Mouse (Mus musculus) right cerebral cortex, adult 2 months (tissue): Measurements from ENCODE around the gene Cic.
"Not testable (repeated sequence)": the region's sequence is repeated elsewhere in the genome, so short reads cannot be mapped to it uniquely, and the experiment has no call there.

Experiments used
- DNase-seq, 2 experiments: peaks; one replicate each; pipeline ENCODE4 v3.0.0; 2021 to 2022; ENCODE audit warnings: low spot score in 2 of 2

Cic gene

DNA sequence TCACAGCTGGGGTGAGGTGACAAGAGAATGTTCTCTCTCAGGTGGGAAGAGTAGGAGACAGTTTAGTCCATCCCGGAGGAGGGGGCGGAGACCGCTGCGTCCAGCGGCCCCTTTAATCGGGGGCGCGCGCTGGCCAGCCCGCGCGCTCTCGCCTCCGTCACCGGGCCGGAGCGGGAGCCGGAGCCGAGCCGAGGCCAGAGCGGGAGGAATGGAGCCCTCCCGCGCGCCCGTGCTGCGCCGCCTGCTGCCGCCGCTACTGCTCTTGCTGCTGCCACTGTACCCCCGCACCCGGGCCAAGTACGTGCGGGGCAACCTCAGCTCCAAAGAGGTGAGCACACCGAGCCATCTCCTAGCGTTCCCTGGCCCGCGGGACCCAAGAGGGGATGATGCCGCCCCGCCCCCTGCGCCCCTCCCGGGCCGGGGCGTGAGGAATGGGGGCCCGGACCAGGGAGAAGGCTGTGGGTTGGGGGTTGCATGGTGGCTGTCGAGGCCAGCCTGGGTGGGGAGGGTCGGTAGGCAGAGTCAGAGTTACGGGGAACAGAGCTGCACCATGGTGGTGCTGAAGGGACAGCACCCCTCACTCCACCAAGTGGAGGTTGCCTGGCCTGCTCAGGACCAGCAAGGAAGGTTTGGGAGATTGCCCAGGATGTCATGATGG is 38.6 kb downstream of the Cic start, which contains the start of gene Tmem145:
TSS of gene Tmem145 (plus strand) at position 151 of the 658 bp plus-strand sequence.
- DNase-seq = peak in 1 of 2 experiments; percentile 43

DNA sequence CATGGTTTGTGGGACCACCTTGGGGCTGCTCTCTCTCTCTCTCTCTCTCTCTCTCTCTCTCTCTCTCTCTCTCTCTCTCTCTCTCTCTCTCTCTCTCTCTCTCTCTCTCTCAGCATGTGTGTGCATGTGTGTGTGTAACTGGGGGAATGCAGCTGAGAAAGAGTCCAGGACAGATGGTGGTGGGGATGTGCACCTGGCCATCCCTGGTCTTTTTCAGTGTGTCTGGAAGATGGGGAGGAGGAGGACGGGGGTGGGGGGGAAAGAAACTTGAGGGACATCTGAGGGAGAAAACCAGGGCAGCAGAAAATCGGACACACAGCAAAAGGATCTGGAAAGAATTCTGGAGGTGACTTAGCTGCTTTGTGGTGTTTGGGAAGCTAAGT is 39.1 kb downstream of the Cic start:
- no peak for DNase-seq

DNA sequence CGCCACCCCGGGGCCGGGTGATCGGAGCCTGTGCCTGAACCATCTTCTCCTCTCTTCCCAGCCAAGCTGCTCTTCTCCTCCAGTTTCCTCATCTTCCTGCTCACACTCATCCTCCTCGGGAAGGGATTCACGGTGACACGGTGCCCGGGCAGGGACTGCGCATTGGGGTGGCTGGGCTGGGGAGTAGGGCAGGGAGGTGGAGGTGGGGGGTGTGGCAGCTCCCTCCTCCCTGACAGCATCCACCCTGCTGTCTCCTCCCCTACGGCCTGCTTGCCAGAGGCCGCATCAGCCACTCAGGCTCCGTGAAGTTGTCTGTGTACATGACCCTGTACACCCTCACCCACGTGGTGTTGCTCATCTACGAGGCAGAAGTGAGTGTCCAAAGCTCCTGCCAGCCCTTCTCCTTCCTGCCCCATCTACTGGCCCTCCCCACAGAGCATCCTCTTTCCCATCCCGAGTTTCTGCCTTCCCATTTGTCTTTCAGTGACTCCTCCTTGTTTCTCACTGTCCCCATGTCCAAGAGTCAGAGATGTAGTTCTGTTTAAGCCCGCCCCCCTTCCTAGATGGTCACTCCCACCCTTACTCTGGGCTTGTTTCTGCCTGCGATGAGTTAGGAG is 41.3 kb downstream of the Cic start:
- no peak for DNase-seq

DNA sequence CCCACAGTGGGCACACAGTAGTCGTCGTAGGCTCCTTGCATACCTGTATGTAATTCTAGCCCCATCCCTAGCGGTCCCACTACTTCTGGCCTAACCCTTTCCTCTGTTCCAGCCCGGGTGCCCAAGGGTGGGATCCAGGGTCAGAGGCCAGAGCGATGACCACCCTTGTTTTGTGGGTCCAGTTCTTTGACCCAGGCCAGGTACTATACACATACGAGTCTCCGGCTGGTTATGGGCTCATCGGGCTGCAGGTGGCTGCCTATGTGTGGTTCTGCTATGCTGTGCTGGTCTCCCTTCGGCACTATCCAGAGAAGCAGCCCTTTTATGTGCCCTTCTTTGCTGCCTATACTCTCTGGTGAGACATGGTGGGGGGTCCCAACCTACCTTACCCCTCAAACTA is 41.9 kb downstream of the Cic start:
- no peak for DNase-seq

DNA sequence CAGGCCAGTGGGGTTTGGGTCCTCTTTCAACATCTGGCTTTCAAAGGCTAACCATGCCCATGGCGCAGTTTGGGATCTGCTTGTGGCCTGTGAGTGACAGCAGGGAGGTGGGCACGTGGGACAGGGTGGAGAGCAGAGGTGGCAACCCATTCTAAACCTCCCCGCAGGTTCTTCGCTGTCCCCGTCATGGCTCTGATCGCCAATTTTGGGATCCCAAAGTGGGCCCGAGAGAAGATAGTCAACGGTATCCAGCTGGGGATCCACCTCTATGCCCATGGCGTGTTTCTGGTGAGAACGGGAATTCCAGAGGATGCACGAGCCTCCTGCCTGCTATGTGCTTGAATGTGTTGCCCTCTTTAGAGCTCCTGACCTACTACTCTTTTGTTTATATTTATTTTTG is 43.7 kb downstream of the Cic start:
- DNase-seq = no peak

DNA sequence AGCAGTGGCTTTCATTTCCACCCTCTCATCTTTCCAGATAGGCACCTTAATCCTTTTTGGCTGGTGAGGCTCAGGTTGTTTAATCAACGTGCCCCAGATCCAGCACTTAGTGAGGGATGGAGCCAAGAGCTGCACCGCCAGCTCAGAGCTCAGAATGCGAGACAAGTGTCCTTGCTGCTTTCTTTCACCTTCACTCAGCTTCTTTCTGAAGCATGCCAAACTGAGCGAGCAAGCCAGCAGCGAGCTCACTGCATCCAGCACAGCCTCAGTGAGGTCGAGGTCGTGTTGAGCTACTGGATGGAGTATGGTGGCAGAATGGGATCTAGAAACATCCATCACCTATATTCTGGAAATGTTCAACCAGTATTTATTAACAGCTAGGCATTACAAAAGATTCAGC is 45.8 kb downstream of the Cic start:
- DNase-seq = no peak

DNA sequence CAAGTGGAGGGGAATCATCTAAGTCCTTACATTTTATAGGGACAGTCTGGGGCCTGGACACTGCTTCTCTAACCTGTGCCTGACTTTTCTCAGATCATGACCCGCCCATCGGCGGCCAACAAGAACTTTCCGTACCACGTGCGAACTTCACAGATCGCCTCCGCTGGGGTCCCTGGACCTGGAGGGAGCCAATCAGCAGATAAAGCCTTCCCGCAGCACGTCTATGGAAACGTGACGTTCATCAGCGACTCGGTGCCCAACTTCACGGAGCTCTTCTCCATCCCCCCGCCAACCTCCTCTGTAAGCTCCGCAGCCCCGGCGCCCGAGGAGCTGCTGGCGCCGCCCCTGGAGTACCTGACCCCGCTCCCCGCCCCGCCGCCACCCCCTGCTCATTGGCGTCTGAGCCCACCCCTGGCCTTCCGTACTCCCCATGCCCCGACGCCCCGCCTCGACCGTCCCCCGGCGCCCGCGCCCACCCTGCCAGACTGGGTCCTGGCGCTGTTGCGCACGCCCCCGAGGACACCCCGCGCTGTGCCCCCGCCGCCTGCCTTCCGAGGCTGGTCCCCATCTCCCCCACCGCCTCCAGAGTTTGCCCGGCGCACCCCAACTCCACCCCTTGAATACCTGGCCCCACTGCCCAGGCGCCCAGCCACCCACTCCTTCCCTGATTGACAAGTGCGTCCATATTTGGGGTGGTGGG is 47.3 kb downstream of the Cic start:
- DNase-seq = no peak

DNA sequence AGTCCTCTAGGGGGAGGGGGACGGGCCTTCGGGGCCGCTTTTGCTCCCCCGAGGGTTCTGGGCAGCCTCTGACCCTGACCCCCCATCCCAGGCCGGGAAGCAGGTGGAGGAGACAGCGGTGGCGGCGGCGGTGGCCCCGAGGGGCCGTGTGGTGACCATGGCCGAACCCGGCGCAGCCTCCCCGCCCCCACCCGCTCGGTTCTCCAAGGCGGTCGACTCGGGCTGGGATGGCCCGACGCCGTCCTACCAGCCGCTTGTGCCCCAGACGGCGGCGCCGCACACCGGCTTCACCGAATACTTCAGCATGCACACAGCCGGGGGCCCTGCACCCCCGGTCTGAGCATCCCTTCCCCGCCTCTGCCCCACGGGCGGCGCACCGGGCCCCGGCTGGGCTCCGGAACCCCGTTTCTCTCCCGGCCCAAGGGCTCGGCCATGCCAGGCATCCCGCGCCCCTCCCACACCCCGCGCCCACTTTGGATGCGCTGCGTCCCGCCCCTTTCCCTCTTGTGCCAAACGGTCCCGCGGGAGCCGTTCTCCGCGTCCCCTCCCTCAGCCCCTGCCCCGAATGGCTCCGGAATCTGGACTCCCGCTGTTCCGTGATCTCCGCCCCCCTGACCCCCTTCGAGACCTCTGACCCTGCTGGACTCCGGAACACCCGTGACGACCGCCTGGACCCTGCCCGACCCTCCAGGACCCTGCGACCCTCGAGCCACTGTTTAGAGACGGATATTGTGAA is 48.0 kb downstream of the Cic start:
- no peak for DNase-seq

DNA sequence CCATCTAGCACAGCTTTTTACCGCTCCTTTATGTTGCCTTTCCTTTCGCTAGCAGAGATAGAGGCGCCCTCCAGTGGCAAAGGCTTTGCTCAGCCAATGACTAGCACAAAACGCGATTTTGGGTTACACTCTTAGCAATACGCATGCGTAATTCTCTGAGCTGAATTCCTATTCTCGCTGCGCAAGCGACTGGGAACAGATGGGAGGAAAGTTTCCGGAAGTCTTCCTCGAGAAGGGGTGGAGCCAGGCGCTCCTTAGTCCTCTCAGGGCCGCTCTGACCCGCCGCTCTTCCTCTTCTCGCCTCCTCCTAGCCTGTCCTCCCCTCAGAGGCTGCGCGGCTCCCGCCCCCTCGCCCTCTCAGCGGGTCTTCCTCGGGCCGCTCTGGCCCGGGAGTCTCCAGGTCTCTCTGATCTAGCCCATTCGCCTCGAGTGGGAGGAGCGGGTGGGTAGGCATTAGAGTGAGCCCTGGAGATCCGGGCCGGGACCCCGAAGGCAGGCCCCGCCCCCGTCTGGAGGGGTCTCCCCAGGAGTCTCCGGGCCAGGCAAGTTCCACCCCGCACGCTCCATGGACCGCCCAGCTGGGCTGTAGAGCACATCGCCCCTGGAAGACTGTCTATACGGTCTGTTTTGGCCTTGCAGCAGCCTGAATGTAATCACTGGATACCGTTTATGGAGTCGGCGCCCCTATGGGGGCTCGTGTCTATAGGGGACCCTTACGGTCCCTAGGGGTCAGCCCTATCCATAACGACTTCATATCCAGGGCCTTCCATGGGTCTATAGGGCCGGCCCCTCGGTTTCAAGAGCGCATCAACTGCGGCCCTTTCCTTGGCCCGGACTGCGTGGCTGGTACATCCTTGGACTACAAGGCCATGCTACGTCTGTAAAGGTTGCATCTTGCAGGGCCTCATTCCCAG is 49.3 kb downstream of the Cic start, which contains the start of gene Megf8:
TSS of gene Megf8 (plus strand) at position 633 of the 914 bp plus-strand sequence.
- DNase-seq = peak; percentile 98 to 99

DNA sequence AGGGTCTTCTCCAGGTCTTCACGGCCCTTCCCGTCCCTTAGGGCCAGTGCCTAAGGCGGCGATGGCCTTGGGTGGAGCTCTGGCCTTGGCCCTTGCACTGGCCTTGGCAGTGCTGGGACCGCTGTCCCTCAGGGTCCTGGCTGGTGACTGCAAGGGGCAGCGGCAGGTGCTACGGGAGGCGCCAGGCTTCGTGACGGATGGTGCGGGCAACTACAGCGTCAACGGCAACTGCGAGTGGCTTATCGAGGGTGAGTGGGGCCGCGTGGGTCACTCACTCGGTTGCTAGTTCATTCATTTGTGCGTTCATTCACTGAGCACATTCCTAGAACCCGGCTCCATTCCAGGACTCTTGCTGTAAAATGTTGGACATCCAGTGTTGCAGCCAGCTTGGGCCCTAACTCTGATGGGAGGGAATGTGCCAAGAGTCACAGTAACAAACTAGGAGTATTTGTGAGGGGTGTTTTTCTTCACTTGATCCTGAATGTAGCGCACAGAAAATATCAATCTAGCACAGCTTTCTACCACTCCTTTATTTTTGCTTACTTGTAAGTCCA is 50.0 kb downstream of the Cic start:
- DNase-seq = peak in 1 of 2 experiments; percentile 38

DNA sequence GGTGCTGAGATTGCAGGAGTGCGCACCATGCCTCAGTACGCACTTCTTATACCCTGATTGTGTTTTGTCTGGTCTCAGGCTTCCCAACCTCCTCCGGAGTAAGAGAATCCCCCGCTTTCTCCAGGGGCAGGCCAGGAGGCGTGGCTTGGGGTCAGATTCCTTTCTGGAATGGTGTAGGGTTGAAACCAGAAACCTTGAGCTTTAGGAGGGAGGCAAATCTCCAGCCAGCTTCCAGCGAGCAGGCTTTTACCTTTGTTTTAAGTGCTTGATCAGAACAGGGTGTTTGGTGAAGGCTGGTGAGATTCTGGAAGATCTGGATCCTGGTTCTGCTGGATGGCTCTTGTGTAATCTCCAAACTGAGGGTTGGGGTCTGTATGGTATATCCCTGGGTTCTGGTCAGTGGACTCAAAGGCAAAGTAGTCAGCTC is 54.6 kb downstream of the Cic start:
- DNase-seq = no peak

DNA sequence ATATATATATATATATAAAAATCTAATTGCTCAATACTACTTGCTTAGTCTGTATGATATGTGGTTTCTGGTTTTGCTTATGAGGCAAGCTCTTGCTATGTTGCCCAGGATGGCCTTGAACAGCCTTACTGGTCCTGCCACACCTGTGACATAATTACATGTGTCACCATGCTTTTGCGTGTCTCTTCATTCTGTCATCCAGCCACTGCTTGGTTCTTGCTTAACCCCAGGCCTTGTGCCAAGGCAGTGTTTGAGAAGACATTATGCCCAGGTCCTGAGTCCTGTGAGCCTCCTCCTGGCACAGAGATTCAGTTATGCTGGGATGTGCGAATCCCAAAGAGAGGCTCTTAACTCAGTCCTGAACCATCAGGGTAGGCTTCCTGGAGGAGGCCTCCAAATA is 55.7 kb downstream of the Cic start:
- no peak for DNase-seq

DNA sequence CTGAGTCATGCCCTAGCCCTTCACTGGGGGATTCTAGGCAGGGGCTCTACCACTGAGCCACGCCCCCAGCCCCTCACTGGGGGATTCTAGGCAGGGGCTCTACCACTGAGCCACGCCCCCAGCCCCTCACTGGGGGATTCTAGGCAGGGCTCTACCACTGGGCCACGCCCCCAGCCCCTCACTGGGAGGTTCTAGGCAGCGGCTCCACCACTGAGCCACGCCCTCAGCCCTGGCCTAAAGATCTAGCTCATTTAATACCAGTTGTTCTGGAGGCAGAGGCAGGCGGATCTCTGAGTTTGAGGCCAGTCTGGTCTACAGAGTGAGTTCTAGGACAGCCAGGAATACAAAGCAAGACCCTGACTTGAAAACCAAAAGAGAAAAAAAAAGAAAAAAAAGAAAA is 57.9 kb downstream of the Cic start:
- not testable (repeated sequence) for DNase-seq

DNA sequence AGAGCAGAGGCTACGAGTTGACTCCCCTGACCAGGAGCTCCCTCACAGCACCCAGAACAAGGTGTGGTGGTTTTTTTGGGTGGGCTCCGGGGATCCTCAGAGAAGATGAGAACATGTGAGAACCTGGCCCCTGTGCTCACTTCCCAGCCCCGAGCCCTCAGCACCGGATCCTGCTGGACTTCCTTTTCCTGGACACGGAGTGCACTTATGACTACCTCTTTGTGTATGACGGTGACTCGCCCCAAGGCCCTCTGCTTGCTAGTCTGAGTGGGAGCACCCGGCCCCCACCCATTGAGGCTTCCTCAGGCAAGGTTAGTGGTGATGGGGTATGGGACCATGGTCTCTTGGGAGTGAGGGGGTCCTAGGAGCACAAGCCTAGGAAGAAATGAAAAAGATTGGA is 58.7 kb downstream of the Cic start:
- DNase-seq = no peak

DNA sequence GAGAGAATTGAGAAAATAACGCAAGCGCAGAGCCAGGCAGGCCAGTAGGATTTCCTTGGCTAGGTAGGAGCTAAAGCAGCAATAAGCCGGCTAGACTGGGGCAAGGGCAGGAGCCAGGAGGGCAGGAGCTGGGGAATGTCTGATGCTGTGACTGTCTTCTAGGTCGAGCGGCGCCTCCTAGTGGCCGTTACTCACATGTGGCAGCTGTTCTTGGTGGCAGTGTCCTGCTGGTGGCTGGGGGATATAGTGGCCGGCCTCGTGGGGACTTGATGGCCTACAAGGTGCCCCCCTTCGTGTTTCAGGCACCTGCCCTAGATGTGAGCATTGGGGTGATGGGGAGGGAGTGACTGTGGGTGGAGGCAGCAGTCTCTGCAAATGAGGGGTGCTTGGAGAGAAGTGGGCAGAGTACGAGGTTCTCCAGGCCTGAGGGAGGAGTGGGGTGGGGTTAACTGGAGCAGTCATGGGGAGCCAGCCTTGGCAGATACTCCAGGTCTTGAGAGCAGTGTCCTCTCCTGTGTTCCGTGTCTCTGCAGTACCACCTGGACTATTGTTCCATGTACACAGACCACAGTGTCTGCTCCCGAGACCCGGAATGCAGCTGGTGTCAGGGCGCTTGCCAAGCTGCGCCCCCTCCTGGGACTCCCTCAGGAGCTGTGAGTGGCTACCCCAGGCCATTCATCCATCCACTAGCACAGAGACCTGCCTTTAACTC is 66.2 kb downstream of the Cic start:
- peak; percentile 56 to 64 for DNase-seq

DNA sequence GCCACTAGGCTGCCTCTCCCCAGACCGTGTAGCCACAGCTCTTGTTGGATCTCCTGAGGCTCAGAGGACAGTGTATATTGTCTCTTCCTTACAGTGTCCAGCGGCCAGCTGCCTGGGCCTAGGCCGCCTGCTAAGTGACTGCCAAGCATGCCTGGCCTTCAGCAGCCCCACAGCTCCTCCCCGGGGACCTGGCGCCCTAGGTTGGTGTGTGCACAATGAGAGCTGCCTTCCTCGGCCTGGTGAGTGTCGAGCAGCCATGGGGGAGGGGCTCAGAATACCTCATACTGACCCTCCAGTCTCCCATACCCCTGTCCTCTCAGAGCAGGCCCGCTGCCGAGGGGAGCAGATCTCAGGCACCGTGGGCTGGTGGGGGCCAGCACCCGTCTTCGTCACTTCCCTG is 67.0 kb downstream of the Cic start:
- no peak for DNase-seq

DNA sequence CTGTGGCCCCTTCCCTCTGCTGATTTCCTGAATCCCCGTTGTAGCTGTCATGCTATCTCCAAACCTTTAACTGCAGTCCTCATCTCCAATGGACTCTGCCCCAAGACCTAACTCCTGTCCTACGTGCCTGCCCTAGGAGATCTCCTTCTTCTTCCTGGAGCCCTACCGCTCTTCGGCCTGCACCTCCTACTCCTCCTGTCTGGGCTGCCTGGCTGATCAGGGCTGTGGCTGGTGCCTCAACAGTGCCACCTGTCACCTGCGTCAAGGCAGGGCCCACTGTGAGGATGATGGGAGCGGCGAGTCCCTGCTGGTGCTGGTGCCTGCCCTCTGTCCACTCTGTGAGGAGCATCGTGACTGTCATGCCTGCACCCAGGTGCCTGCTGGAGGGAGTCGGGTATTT is 71.8 kb downstream of the Cic start:
- DNase-seq = no peak

DNA sequence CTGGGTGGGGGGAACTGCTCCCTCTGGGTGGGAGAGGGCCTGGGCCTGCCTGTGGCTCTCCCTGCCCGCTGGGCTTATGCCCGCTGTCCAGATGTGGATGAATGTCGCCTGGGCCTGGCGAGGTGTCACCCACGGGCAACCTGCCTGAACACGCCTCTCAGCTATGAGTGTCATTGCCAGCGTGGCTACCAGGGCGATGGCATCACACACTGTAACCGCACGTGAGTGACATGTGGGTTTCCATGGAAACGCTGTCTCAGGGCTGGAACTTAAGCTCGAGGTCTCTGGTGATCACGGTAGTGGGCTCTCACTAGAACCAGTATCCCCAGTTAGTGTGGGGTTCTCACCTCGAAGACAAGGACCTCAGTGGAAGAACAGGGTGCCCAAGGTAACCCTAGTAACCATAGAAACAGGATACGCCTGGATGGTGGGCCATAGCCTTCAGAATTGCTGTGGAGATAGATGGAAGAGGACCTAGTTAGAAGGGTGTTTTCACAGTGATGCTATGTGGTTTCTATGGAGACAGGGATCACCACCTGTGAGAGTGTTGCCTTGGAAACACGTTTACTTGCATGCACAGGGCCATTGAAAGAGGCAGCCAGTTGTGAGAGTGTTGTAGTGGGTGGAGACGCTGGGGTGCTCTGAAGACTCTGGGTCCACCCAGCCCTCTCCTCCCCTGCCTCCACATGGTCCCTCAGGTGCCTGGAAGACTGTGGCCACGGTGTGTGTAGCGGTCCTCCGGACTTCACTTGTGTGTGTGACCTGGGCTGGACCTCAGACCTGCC is 73.7 kb downstream of the Cic start:
- peak; percentile 60 to 62 for DNase-seq
